Mouse (Mus musculus) megakaryocyte, embryonic 14.5 days (primary cell): ENCODE data around the gene BC017158. TPM values are rescaled to one million over a fixed set of nuclear protein-coding genes. Genes with fewer than 3 reads are reported as not detected.
A peak's percentile ranks its signal among the peaks of the same experiment; 100 is the strongest.

ENCODE experiments used
- H3K27me3 ChIP-seq: replicated peaks from 2 replicates; pipeline ENCODE3; 2012; ENCODE audit warnings: inconsistent platforms
- H3K36me3 ChIP-seq: replicated peaks from 2 replicates; pipeline ENCODE3; 2012; ENCODE audit warnings: low read length, inconsistent platforms, mixed read lengths
- H3K4me1 ChIP-seq: 2 replicates; pipeline ENCODE4 v1.6.1; 2012; ENCODE audit warnings: inconsistent platforms
- H3K4me3 ChIP-seq: replicated peaks from 2 replicates; pipeline ENCODE3; 2012; ENCODE audit warnings: moderate library complexity, mild to moderate bottlenecking, inconsistent platforms
- H3K9me3 ChIP-seq: 2 replicates; pipeline ENCODE4 v1.6.1; 2012; ENCODE audit warnings: inconsistent platforms
- FLI1 ChIP-seq: IDR thresholded peaks from 2 replicates; pipeline ENCODE4 v1.6.1; 2012; ENCODE audit warnings: low read length, inconsistent platforms, mixed read lengths
- GATA1 ChIP-seq: IDR thresholded peaks from 3 replicates; pipeline ENCODE4 v1.6.1; 2012; ENCODE audit warnings: mixed read lengths, low read length, inconsistent platforms, borderline replicate concordance
- polyA plus RNA-seq: library from polyadenylated mRNA; stranded (reverse); fragments of >175 nt; gene quantifications from 2 replicates; pipeline ENCODE4 v1.2.3, GENCODE M21; 2012; ENCODE audit warnings: low replicate concordance; ENCODE audit not compliant: insufficient read depth

Gene BC017158
- polyA plus RNA-seq, 1 experiment, result 21.3 TPM

DNA sequence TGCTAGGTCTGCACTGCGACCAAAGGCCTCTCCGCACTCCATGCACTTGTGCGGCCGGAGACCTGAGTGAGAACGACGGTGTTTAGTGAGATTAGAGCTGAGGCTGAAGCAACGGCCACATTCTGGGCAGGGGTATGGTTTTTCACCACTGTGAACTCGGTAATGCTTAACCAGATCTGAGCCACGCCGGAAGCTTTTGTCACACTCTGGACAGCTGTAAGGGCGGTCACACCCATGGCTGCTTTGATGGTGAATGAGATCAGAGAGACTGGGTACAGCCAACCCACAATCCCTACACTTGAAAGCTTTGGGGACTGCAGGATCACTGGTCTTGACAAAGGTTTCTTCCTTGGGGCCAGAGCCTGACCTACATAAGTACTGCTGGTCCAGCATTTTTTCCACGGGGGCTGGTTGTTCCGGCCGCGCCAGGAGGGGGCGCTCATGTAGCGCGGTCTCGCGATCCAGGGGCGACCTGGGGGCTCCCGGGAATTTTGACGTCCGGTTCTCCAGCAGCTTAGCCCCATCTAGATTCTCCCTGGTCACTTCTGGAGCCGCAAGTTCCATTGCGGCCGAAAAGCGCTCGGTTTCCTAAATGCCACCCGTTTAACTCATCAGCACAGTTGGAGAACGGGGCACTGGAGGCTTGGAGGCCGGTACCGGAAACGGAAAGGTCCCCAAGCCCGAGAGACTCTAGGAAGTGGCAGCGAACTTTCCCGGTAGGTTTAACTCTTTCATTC, 60.9 kb downstream of the BC017158 start, which contains the start of gene Armc5:
Armc5 (plus strand) TSS at position 487 of the 737 bp plus-strand sequence.
- Histone ChIP-seq H3K27me3 (no peaks in the 10 kb centered on the region), H3K9me3 (no peaks in the 10 kb centered on the region), H3K36me3 (peaks cover 38% of the 10 kb centered on the region), H3K4me3 (peak within 1 kb of the TSS; percentile 96), H3K4me1 (peaks cover 52% of the 10 kb centered on the region)
- TF ChIP-seq FLI1, result no peak
- TF ChIP-seq GATA1, result no peak

DNA sequence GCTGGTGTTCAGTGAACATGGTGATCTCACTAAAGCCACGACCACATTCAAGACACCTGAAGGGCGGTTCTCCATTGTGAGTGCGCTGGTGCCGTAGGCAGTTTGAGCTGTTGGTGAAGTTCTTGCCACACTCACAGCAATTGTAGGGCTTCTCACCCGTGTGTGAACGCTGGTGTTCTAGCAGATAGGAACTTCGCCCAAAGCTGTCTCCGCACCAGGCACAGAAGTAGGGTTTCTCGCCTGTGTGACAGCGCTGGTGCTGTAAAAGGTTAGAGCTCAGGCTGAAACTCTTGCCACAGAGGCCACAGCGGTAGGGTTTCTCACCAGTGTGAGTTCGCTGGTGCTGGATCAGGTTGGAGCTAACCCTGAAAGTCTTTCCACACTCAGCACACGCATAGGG, 61.5 kb downstream of the BC017158 start:
- Histone ChIP-seq H3K27me3 (peaks cover 2% of the 10 kb centered on the region), H3K4me3 (no peak overlapping the region), H3K4me1 (peaks cover 47% of the 10 kb centered on the region), H3K9me3 (peaks cover 5% of the 10 kb centered on the region), H3K36me3 (peaks cover 32% of the 10 kb centered on the region)
- TF ChIP-seq GATA1, result no peak
- no peak for TF ChIP-seq FLI1

DNA sequence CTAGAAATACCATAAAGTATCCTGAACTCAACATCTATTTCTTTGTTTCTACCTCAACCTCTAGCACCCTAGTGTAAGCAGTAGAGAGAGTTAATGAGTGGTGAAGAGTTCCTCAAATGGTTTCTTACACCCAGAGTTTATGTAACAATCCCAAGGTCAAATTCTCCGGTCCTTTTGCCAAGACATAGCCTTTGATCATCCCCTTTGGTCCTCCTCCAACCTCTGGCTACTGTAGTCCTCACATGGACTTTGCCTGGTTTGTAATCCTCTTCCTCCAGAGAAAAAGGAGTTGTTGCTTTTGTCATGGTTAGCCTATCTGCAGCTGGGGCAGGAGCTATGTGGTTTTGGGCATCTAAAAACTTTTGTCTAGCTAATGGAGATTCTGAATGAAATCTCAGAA, 62.5 kb downstream of the BC017158 start:
- Histone ChIP-seq H3K4me1 (peaks cover 38% of the 10 kb centered on the region), H3K9me3 (peaks cover 7% of the 10 kb centered on the region), H3K36me3 (peaks cover 22% of the 10 kb centered on the region), H3K4me3 (no peak overlapping the region), H3K27me3 (peaks cover 2% of the 10 kb centered on the region)
- no peak for TF ChIP-seq FLI1
- no peak for TF ChIP-seq GATA1

DNA sequence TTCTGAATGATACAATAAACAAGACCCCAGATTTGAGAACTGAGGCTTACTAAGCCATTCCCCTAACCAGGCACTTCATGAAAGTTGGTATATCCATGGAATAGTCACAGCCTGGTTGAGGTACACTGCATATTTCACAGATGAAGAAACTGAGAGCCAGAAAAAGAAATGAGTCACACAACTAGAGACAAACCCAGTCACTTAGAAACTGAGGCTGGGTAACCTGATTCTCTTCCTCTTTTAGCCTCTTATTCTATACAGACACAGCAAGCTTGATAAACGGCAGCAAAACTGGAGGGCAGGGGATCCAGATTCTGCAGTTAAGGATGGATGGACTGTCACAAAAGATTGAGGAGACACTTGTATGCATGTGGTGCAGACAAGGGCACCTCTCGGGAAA, 63.2 kb downstream of the BC017158 start:
- Histone ChIP-seq H3K27me3 (peaks cover 2% of the 10 kb centered on the region), H3K36me3 (peaks cover 15% of the 10 kb centered on the region), H3K9me3 (peaks cover 7% of the 10 kb centered on the region), H3K4me3 (no peak overlapping the region), H3K4me1 (peaks cover 31% of the 10 kb centered on the region)
- no peak for TF ChIP-seq GATA1

DNA sequence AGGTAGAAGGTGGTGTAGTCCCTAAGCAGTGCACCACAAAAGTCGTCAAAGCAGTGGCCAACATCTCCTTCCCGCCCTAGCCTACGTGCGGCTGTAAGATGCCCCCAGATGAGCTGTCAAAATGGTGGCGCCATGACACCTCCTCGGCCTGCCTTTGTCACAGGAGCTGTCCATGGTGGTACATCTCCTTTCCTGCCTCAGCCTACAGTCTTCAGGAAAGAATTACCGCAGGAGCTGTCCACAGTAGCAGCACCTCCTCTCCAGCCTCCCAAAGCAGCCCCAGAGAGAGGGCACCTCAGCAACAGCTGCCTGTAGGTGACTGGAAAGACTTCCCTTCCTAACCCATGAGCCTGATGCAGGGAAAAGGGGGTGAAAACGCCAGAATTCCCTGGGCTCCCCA, 66.2 kb downstream of the BC017158 start:
- TF ChIP-seq GATA1, result no peak
- TF ChIP-seq FLI1, result no peak
- Histone ChIP-seq H3K27me3 (peaks cover 4% of the 10 kb centered on the region), H3K4me1 (peaks cover 14% of the 10 kb centered on the region), H3K36me3 (peaks cover 8% of the 10 kb centered on the region), H3K9me3 (peaks cover 10% of the 10 kb centered on the region), H3K4me3 (peak overlapping the region; percentile 31)

Other genes with a start within 250 kb of the BC017158 start
- gene Itgam, start 235.5 kb downstream of the BC017158 start, polyA plus RNA-seq, result 0.69 and 6.0 TPM in 2 replicates
- not detected in 2 replicates for gene Gm49368, start 235.5 kb downstream of the BC017158 start, polyA plus RNA-seq
- gene Itgax, start 168.6 kb downstream of the BC017158 start, polyA plus RNA-seq, result not detected in 2 replicates
- gene Itgad, start 143.8 kb downstream of the BC017158 start, polyA plus RNA-seq, result 0.26 TPM in 1 of 2 replicates, not detected in the other
- 7.2 TPM in 1 of 2 replicates, not detected in the other for gene Cox6a2, start 91.8 kb downstream of the BC017158 start, polyA plus RNA-seq
- gene Armc5, start 60.8 kb downstream of the BC017158 start, polyA plus RNA-seq, result 23.8 and 36.6 TPM in 2 replicates
- 0.97 and 1.2 TPM in 2 replicates for gene 9130023H24Rik, start 60.1 kb downstream of the BC017158 start, polyA plus RNA-seq
- 12.9 TPM in 2 replicates for gene Tgfb1i1, start 51.4 kb downstream of the BC017158 start, polyA plus RNA-seq
- gene Slc5a2, start 32.5 kb downstream of the BC017158 start, polyA plus RNA-seq, result not detected in 2 replicates
- gene Rgs10, start 120.6 kb upstream of the BC017158 start, polyA plus RNA-seq, result 650 and 1,157 TPM in 2 replicates
- 63.5 and 82.1 TPM in 2 replicates for gene Tial1, start 163.5 kb upstream of the BC017158 start, polyA plus RNA-seq
- 42.5 and 84.5 TPM in 2 replicates for gene Bag3, start 225.4 kb upstream of the BC017158 start, polyA plus RNA-seq